Mouse (Mus musculus) left cerebral cortex, postnatal 36 days (tissue): ENCODE results near the gene Scamp1. TPM values are rescaled to one million over a fixed set of nuclear protein-coding genes. Genes with fewer than 3 reads are reported as not detected.

ENCODE experiments used
- DNase-seq, 2 experiments: peaks; one replicate each; pipeline ENCODE4 v3.0.0; 2021 to 2022; ENCODE audit warnings: low spot score in 2 of 2, mixed read lengths in 1 of 2
- intact Hi-C: fragments of 180-260 bp; cut with DNase I; formaldehyde crosslinking; loops from one replicate; pipeline ENCODE4 v1.15.1; 2025
- total RNA-seq, 2 experiments: library from RNA; stranded (reverse); gene quantifications; 2 replicates each; pipeline ENCODE4 v1.2.3; 2021

Scamp1 gene
- total RNA-seq, 2 experiments from 2014 or later = 170 to 175 TPM

GRCm38 (mm10) chr13:94284543-94285269 lies 951 bp downstream of the Scamp1 start:
- intact Hi-C loops = loop anchor here (2.0 to 10.0 kb wide), 2 partner anchors 74 to 490 kb away; partner anchors contain the start of gene Ap3b1
- DNase-seq = peak in 1 of 2 experiments; percentile 35

- intact Hi-C loops = no loop called here
- no peak for DNase-seq
Observed at GRCm38 (mm10) chr13:94279420-94279819, 6.2 kb downstream of the Scamp1 start.

GRCm38 (mm10) chr13:94271284-94271683 lies 14.4 kb downstream of the Scamp1 start:
- intact Hi-C loops = no loop called here
- DNase-seq = no peak

GRCm38 (mm10) chr13:94268201-94268600 lies 17.5 kb downstream of the Scamp1 start:
- no peak for DNase-seq
- intact Hi-C loops = no loop called here

- no peak for DNase-seq
Observed at GRCm38 (mm10) chr13:94267190-94267589, 18.5 kb downstream of the Scamp1 start.

GRCm38 (mm10) chr13:94266530-94266929 lies 19.1 kb downstream of the Scamp1 start:
- intact Hi-C loops = no loop called here
- DNase-seq = no peak

More at GRCm38 (mm10) chr13:94267190-94267589, 18.5 kb downstream of the Scamp1 start:
- intact Hi-C loops = no loop called here

GRCm38 (mm10) chr13:94265291-94265690 lies 20.4 kb downstream of the Scamp1 start:
- no peak for DNase-seq
- intact Hi-C loops = no loop called here

GRCm38 (mm10) chr13:94263943-94264342 lies 21.7 kb downstream of the Scamp1 start:
- intact Hi-C loops = no loop called here
- DNase-seq = no peak

- DNase-seq = no peak
- intact Hi-C loops = no loop called here
Observed at GRCm38 (mm10) chr13:94262551-94262950, 23.1 kb downstream of the Scamp1 start.

- intact Hi-C loops = no loop called here
- no peak for DNase-seq
Observed at GRCm38 (mm10) chr13:94261624-94262023, 24.0 kb downstream of the Scamp1 start.

GRCm38 (mm10) chr13:94260961-94261360 lies 24.7 kb downstream of the Scamp1 start:
- DNase-seq = no peak
- intact Hi-C loops = no loop called here

- intact Hi-C loops = no loop called here
- no peak for DNase-seq
Observed at GRCm38 (mm10) chr13:94259210-94259609, 26.4 kb downstream of the Scamp1 start.

- no peak for DNase-seq
- intact Hi-C loops = no loop called here
Observed at GRCm38 (mm10) chr13:94258530-94258929, 27.1 kb downstream of the Scamp1 start.

- intact Hi-C loops = no loop called here
- no peak for DNase-seq
Observed at GRCm38 (mm10) chr13:94257711-94258110, 27.9 kb downstream of the Scamp1 start.

GRCm38 (mm10) chr13:94255176-94255575 lies 30.5 kb downstream of the Scamp1 start:
- intact Hi-C loops = no loop called here
- no peak for DNase-seq

- DNase-seq = no peak
- intact Hi-C loops = no loop called here
Observed at GRCm38 (mm10) chr13:94254286-94254685, 31.4 kb downstream of the Scamp1 start.

GRCm38 (mm10) chr13:94253052-94253451 lies 32.6 kb downstream of the Scamp1 start:
- intact Hi-C loops = no loop called here
- DNase-seq = no peak

- DNase-seq = no peak
- intact Hi-C loops = no loop called here
Observed at GRCm38 (mm10) chr13:94250761-94251160, 34.9 kb downstream of the Scamp1 start.

- intact Hi-C loops = no loop called here
- DNase-seq = no peak
Observed at GRCm38 (mm10) chr13:94250188-94250587, 35.5 kb downstream of the Scamp1 start.

GRCm38 (mm10) chr13:94242897-94243296 lies 42.8 kb downstream of the Scamp1 start:
- intact Hi-C loops = no loop called here

GRCm38 (mm10) chr13:94241892-94242524 lies 43.6 kb downstream of the Scamp1 start:
- intact Hi-C loops = no loop called here
- DNase-seq = no peak

More at GRCm38 (mm10) chr13:94242897-94243296, 42.8 kb downstream of the Scamp1 start:
- DNase-seq = no peak
